Mouse (Mus musculus) testis, adult 2 months (tissue): Measurements from ENCODE around the gene Clstn1. TPM values are rescaled to one million over a fixed set of nuclear protein-coding genes. Genes with fewer than 3 reads are reported as not detected.

ENCODE experiments used
- H3K27ac ChIP-seq: fragments of 200-500 bp; 2 replicates; pipeline ENCODE4 v1.5.1; 2012; ENCODE audit warnings: low read depth, low read length; ENCODE audit not compliant: control insufficient read depth, insufficient read depth
- H3K27me3 ChIP-seq: fragments of 200-500 bp; 2 replicates; pipeline ENCODE4 v1.6.1; 2012; ENCODE audit warnings: mild to moderate bottlenecking, low read length, moderate library complexity; ENCODE audit not compliant: control insufficient read depth, insufficient read depth
- H3K36me3 ChIP-seq: fragments of 200-500 bp; 2 replicates; pipeline ENCODE4 v1.6.1; 2012; ENCODE audit warnings: mild to moderate bottlenecking, low read length; ENCODE audit not compliant: control insufficient read depth, insufficient read depth
- H3K4me1 ChIP-seq: fragments of 200-500 bp; 2 replicates; pipeline ENCODE4 v1.6.1; 2012; ENCODE audit warnings: low read length; ENCODE audit not compliant: control insufficient read depth, insufficient read depth
- H3K4me3 ChIP-seq: fragments of 200-500 bp; 2 replicates; pipeline ENCODE4 v1.5.1; 2012; ENCODE audit warnings: low read depth, mild to moderate bottlenecking, low read length, moderate library complexity, mixed read lengths; ENCODE audit not compliant: control insufficient read depth
- CTCF ChIP-seq: fragments of 200-500 bp; IDR thresholded peaks from 2 replicates; pipeline ENCODE4 v1.5.1; 2012; ENCODE audit warnings: low read depth, mild to moderate bottlenecking, inconsistent platforms, low read length, moderate library complexity; ENCODE audit not compliant: control insufficient read depth, insufficient read depth, insufficient replicate concordance
- POLR2A ChIP-seq: fragments of 200-500 bp; IDR thresholded peaks from 2 replicates; pipeline ENCODE4 v1.6.1; 2012; ENCODE audit warnings: low read depth, mild to moderate bottlenecking, inconsistent platforms, low read length, moderate library complexity; ENCODE audit not compliant: control insufficient read depth
- polyA plus RNA-seq: library from polyadenylated mRNA; depleted of rRNA; stranded (reverse); fragments of >200 nt; gene quantifications from 2 replicates; pipeline ENCODE4 v1.2.3, GENCODE M21; 2012

Gene Clstn1
- polyA plus RNA-seq, 1 experiment, result 13.0 TPM

- H3K36me3 ChIP-seq, result no peaks in the 10 kb centered on the region
- H3K27ac ChIP-seq, result no peak overlapping the region
- no peak overlapping the region for H3K4me3 ChIP-seq
- no peaks in the 10 kb centered on the region for H3K4me1 ChIP-seq
- TF ChIP-seq POLR2A (no peak), CTCF (no peak)
- H3K27me3 ChIP-seq, result no peaks in the 10 kb centered on the region
Measured at GRCm38 (mm10) chr4:149637942-149638341, 51.7 kb downstream of the Clstn1 start.

GRCm38 (mm10) chr4:149640831-149641230 lies 54.6 kb downstream of the Clstn1 start:
- Histone ChIP-seq H3K36me3 (no peaks in the 10 kb centered on the region), H3K27ac (no peak overlapping the region), H3K4me3 (no peak overlapping the region), H3K27me3 (no peaks in the 10 kb centered on the region), H3K4me1 (no peaks in the 10 kb centered on the region)
- TF ChIP-seq CTCF (no peak), POLR2A (no peak)

GRCm38 (mm10) chr4:149641400-149641799 lies 55.1 kb downstream of the Clstn1 start:
- no peaks in the 10 kb centered on the region for H3K36me3 ChIP-seq
- H3K27ac ChIP-seq, result no peak overlapping the region
- TF ChIP-seq CTCF (no peak), POLR2A (no peak)
- H3K27me3 ChIP-seq, result no peaks in the 10 kb centered on the region
- H3K4me3 ChIP-seq, result no peak overlapping the region
- H3K4me1 ChIP-seq, result no peaks in the 10 kb centered on the region

- Histone ChIP-seq H3K36me3 (no peaks in the 10 kb centered on the region), H3K27ac (no peak overlapping the region), H3K4me1 (no peaks in the 10 kb centered on the region), H3K27me3 (no peaks in the 10 kb centered on the region), H3K4me3 (no peak overlapping the region)
- no peak for TF ChIP-seq CTCF
- TF ChIP-seq POLR2A, result no peak
Measured at GRCm38 (mm10) chr4:149641956-149642355, 55.7 kb downstream of the Clstn1 start.

GRCm38 (mm10) chr4:149645761-149646160 lies 59.5 kb downstream of the Clstn1 start:
- no peaks in the 10 kb centered on the region for H3K4me1 ChIP-seq
- no peaks in the 10 kb centered on the region for H3K27me3 ChIP-seq
- H3K36me3 ChIP-seq, result no peaks in the 10 kb centered on the region
- no peak overlapping the region for H3K27ac ChIP-seq
- H3K4me3 ChIP-seq, result no peak overlapping the region
- TF ChIP-seq CTCF (no peak), POLR2A (no peak)

GRCm38 (mm10) chr4:149648031-149648805 lies 62.0 kb downstream of the Clstn1 start:
- no peak overlapping the region for H3K27ac ChIP-seq
- no peak for TF ChIP-seq CTCF
- no peaks in the 10 kb centered on the region for H3K27me3 ChIP-seq
- no peaks in the 10 kb centered on the region for H3K4me1 ChIP-seq
- H3K36me3 ChIP-seq, result no peaks in the 10 kb centered on the region; the same call in 1 of the 2 replicates
- H3K4me3 ChIP-seq, result no peak overlapping the region

GRCm38 (mm10) chr4:149650493-149651193 lies 64.4 kb downstream of the Clstn1 start:
- Histone ChIP-seq H3K27me3 (no peaks in the 10 kb centered on the region), H3K4me3 (no peak overlapping the region), H3K4me1 (no peaks in the 10 kb centered on the region), H3K27ac (no peak overlapping the region), H3K36me3 (no peaks in the 10 kb centered on the region; the same call in 1 of the 2 replicates)
- no peak for TF ChIP-seq POLR2A
- TF ChIP-seq CTCF, result peak; percentile 84
